Mouse (Mus musculus) erythroid progenitor cell, adult 5-6 weeks (primary cell): ENCODE measurements around the gene Kpnb1. TPM values are rescaled to one million over a fixed set of nuclear protein-coding genes. Genes with fewer than 3 reads are reported as not detected.

Source experiments
- ATAC-seq: replicated peaks from 2 replicates; pipeline ENCODE4 v1.8.0; 2016; ENCODE audit warnings: moderate number of reproducible peaks, mild to moderate bottlenecking, moderate TSS enrichment, inconsistent platforms; ENCODE audit not compliant: poor library complexity, low FRiP score, severe bottlenecking
- total RNA-seq, 2 experiments: library from RNA; stranded (forward) in 1 of 2; stranded (reverse) in 1 of 2; fragments of 150-400 nt in 1 of 2; fragments of 186-747, 209-891 nt in 1 of 2; gene quantifications; 2 replicates each; pipeline versions ENCODE4 v1.2.3 to v1.2.4; 2015 to 2017; ENCODE audit warnings: low replicate concordance in 2 of 2

The Kpnb1 gene
- total RNA-seq, 2 experiments from 2014 or later = 116 to 391 TPM

DNA sequence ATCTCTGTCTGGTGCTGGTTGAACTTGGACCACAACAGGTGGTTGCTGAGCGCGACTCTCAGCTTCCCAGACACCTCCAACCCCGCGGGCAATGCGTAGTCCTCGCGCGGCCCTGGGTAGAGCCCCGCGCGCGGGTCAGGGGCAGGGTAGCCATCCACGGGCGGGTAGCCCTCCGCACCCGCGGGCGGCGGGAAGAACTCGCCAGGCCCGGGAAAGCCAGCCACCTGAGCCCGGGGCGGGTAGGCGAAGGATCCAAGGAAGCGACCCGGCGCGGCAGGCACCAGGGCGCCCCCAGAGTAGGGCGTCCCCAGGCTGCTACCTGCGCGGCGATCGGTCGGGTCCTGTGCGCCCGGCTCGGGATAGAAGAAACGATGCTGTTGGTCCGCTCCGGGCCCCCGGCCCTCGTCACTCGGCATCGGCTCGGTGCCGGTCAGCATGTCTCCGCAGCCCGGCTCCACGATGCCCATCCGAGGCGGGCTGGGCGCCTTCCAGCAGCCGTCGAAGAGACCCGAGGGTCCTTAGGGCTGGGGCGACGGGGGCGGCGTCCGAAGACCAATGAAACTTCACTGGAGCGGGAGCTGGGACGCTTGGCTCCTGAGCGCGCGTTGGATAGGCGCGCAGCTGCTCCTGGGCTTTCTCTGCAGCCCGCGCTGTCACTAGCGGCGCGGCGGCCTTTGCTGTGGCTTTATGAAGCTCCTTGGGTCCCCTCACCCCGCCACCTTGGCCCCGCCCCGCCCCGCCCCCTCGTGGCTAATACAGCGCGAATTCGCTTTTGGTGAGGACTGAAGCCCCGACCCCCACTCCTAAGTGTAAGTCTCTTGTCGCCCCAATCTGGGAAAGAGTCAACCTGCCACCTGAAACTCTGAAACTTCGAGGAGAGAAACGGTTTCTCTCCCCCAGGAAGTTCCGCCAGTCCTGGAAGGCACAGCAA, 72.7 kb downstream of the Kpnb1 start, which contains the start of gene Tbx21:
Tbx21 (minus strand) TSS at position 661 of the 931 bp plus-strand sequence.
- ATAC-seq = no peak

DNA sequence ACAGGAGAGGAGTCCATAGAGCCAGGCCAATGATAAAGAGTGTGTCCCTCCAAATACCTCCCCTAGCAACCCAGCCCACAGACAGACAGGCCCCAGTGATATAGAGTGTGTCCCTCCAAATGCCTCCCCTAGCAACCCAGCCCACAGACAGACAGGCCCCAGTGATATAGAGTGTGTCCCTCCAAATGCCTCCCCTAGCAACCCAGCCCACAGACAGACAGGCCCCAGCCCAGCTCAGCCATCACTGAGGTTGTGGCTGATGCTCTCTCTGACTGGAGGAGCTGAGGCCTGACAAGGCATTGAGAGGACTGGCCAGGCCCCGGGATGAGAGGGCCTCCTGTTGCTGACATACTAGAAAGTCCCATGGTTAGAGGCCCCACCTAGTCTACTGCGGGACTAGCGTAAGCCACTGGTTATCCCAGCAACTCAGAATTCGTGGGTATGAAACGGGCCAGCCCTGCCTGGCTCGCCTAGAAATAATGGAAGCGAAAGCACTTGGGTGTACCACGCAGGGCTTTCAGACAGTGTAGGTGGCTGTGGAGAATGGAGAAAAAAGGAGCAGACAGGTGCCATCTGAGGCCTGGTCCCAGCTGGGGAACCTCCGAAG, 75.1 kb downstream of the Kpnb1 start:
- no peak for ATAC-seq

Other genes with a start within 250 kb of the Kpnb1 start
- gene Pnpo, start 243.9 kb downstream of the Kpnb1 start, total RNA-seq (2015; ENCODE audit: low replicate concordance) = 57.0 and 70.6 TPM in 2 replicates
- gene Pnpo, start 243.9 kb downstream of the Kpnb1 start, total RNA-seq (2017; ENCODE audit: low replicate concordance) = 74.7 and 92.1 TPM in 2 replicates
- gene Sp2, start 204.9 kb downstream of the Kpnb1 start, total RNA-seq (2015; ENCODE audit: low replicate concordance) = 52.4 and 62.0 TPM in 2 replicates
- 13.1 and 27.8 TPM in 2 replicates for gene Sp2, start 204.9 kb downstream of the Kpnb1 start, total RNA-seq (2017; ENCODE audit: low replicate concordance)
- gene Sp6, start 174.5 kb downstream of the Kpnb1 start, total RNA-seq (2015; ENCODE audit: low replicate concordance) = not detected in 2 replicates
- gene Sp6, start 174.5 kb downstream of the Kpnb1 start, total RNA-seq (2017; ENCODE audit: low replicate concordance) = not detected in 2 replicates
- gene Scrn2, start 157.9 kb downstream of the Kpnb1 start, total RNA-seq (2015; ENCODE audit: low replicate concordance) = not detected in 2 replicates
- not detected in 2 replicates for gene Scrn2, start 157.9 kb downstream of the Kpnb1 start, total RNA-seq (2017; ENCODE audit: low replicate concordance)
- gene Lrrc46, start 146.5 kb downstream of the Kpnb1 start, total RNA-seq (2015; ENCODE audit: low replicate concordance) = not detected in 2 replicates
- gene Lrrc46, start 146.5 kb downstream of the Kpnb1 start, total RNA-seq (2017; ENCODE audit: low replicate concordance) = not detected in 2 replicates
- 5.0 and 15.5 TPM in 2 replicates for gene Mrpl10, start 146.3 kb downstream of the Kpnb1 start, total RNA-seq (2015; ENCODE audit: low replicate concordance)
- 4.6 and 5.3 TPM in 2 replicates for gene Mrpl10, start 146.3 kb downstream of the Kpnb1 start, total RNA-seq (2017; ENCODE audit: low replicate concordance)
- 1.3 and 2.9 TPM in 2 replicates for gene Osbpl7, start 137.3 kb downstream of the Kpnb1 start, total RNA-seq (2015; ENCODE audit: low replicate concordance)
- gene Osbpl7, start 137.3 kb downstream of the Kpnb1 start, total RNA-seq (2017; ENCODE audit: low replicate concordance) = 1.4 and 22.7 TPM in 2 replicates
- gene Tbx21, start 72.5 kb downstream of the Kpnb1 start, total RNA-seq (2015; ENCODE audit: low replicate concordance) = not detected in 2 replicates
- not detected in 2 replicates for gene Tbx21, start 72.5 kb downstream of the Kpnb1 start, total RNA-seq (2017; ENCODE audit: low replicate concordance)
- gene Tbkbp1, start 36.4 kb downstream of the Kpnb1 start, total RNA-seq (2015; ENCODE audit: low replicate concordance) = 1.4 and 15.9 TPM in 2 replicates
- gene Tbkbp1, start 36.4 kb downstream of the Kpnb1 start, total RNA-seq (2017; ENCODE audit: low replicate concordance) = 1.3 TPM in 1 of 2 replicates, not detected in the other
- gene Npepps, start 92.8 kb upstream of the Kpnb1 start, total RNA-seq (2015; ENCODE audit: low replicate concordance) = 20.9 and 25.6 TPM in 2 replicates
- 9.4 and 32.2 TPM in 2 replicates for gene Npepps, start 92.8 kb upstream of the Kpnb1 start, total RNA-seq (2017; ENCODE audit: low replicate concordance)
- 13.4 and 15.5 TPM in 2 replicates for gene Mrpl45, start 127.8 kb upstream of the Kpnb1 start, total RNA-seq (2015; ENCODE audit: low replicate concordance)
- 3.6 and 5.9 TPM in 2 replicates for gene Mrpl45, start 127.8 kb upstream of the Kpnb1 start, total RNA-seq (2017; ENCODE audit: low replicate concordance)
- not detected in 2 replicates for gene Gpr179, start 164.2 kb upstream of the Kpnb1 start, total RNA-seq (2015; ENCODE audit: low replicate concordance)
- gene Gpr179, start 164.2 kb upstream of the Kpnb1 start, total RNA-seq (2017; ENCODE audit: low replicate concordance) = 0.15 TPM in 1 of 2 replicates, not detected in the other
- gene Socs7, start 174.7 kb upstream of the Kpnb1 start, total RNA-seq (2015; ENCODE audit: low replicate concordance) = 2.5 and 2.9 TPM in 2 replicates
- gene Socs7, start 174.7 kb upstream of the Kpnb1 start, total RNA-seq (2017; ENCODE audit: low replicate concordance) = 5.4 and 6.0 TPM in 2 replicates
- gene Arhgap23, start 227.7 kb upstream of the Kpnb1 start, total RNA-seq (2015; ENCODE audit: low replicate concordance) = 76.8 and 82.6 TPM in 2 replicates
- 65.7 and 71.1 TPM in 2 replicates for gene Arhgap23, start 227.7 kb upstream of the Kpnb1 start, total RNA-seq (2017; ENCODE audit: low replicate concordance)